Mouse (Mus musculus) forelimb bud, embryonic 11.5 days (tissue): ENCODE results near the gene Duox2.

Source experiments
- DNase-seq: peaks from one replicate; pipeline ENCODE4 v3.0.0-alpha.2; 2012; ENCODE audit warnings: low read depth, low spot score

Gene Duox2

DNA sequence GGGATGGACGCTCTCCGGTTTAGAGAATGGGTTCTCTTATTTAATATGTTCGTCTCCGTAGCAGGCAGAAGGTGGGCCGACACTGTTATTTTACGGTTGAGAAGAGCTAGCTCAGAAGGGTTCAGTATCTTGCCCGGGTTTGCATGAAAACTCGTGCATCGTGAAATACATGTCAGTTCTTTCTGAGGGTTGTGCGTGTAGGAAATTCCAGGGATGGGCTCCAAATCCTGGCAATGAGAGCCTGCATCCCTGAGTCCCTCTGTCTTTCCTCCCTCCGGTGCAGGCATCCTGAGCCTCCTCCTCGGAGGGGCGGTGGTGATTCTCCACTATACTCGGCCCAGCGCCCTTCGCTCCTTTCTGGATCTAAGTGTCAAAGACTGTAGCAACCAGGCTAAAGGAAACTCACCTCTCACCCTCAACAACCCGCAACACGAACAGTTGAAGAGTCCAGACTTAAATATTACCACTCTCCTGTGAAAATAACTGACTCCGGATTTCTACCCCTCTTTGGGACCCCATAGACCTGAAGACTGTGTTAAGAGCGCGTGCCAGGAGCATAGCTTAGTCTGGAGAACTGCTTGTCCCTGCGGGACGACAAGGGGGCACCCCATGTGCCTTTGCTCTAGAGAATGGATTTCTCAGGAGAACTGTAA lies 3.8 kb upstream of the Duox2 start:
- DNase-seq, result no peak

DNA sequence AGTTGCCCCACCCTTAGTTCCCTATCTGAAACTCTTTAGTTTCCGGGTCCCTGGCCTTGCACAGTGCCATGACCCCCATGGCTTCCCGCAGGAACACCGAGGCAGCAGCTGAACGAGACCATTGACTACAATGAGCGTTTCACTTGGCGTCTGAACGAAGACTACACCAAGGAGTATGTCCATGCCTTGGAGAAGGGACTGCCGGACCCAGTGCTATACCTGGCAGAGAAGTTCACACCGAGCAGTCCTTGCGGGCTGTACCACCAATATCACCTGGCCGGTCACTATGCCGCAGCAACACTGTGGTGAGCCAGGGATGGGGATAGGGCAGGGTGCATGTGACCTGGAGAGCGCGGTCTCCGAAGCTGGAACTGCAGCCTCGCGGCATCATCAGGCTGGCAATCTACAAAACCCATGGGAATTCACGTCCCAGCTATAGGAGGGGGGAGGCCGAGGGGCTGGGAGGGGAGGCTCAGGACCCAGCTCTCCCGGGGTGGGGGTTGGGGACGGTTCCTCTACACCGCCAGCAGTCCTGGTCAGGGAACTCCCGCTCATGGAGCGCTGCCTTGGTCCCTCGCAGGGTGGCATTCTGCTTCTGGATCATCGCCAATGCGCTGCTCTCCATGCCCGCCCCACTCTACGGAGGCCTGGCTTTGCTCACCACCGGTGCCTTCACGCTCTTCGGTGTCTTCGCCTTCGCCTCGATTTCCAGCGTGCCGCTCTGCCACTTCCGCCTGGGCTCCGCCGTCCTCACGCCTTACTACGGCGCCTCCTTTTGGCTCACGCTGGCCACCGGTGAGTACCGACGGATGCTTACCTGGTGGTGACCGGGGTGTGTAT lies 3.1 kb upstream of the Duox2 start:
- DNase-seq, result no peak

GRCm38 (mm10) chr2:122300656-122301020 lies 2.4 kb upstream of the Duox2 start:
- no peak for DNase-seq

DNA sequence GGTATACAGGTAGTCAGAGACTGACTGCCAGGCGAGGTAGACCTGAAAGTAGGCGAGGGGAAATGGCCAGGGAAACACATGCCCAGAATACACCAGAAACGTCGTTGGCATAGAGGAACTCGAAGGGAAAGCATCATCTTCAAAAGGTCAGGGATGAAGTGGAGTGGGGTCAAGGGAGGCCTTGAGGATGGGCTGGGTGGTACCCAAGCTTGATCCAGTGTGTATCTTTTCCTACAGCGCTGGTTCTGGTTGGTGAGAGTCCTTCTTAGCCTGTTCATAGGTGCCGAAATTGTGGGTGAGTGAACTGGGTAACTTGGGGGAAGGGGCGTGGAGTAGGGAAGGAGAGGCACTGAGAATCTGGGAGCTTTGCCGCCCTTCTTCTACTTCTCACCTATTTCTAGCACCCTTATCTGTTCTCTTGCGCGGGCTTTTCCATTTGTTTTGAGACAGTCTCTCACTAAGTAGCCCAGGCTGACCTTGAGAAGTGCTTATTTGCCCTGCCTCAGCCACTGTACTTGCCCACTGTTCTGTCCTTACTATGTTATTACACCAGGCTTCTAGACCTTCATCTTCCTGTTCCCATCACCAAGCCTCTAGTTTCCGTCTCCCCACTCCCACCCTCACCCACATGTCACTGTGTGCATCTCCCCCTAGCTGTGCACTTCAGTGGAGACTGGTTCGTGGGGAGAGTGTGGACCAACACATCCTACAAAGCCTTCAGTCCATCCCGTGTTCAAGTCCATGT lies 1.8 kb upstream of the Duox2 start:
- no peak for DNase-seq

DNA sequence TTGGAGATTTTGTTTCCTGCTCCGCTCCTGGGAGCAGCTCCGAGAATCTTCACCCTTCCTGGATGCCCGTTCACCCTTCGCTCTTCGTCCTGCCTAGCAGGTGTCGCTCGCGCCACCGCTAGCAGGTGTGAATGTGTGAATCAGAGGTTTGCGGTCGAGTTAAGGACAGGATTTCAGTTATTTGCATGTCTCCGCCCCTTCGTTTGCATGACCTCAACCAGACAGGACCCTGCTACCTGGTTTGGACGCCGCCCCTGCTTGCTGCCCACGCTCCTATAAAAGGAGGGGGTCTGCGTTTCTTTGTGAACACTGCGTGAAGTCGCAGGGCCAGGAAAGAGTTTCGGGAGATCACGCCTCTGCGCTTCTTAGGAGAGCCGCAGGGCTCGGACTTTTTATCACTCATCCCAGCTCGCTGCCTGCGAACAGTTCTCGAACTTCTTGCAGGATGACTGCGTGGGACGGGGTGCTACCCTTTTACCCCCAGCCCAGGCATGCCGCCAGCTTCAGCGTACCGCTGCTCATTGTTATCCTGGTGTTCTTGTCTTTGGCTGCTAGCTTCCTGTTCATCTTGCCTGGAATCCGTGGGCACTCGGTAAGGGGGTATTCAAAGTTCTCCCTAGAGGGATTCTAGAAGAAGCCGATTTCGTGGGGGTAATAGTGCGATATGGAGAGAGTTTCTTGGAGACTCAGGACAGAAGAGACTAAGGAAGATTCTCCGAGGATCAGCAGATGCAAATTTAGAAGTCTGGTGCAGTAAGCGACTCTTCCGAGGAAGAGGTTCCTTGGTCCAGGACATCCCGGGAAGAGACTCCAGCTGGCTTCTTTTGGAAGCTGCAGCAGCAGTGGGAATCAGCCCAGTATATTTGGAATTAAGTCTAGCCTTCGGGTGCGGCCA lies 594 bp upstream of the Duox2 start, which contains the start of gene Duoxa2:
Duoxa2 (plus strand) TSS at position 305 of the 895 bp plus-strand sequence.
- DNase-seq, result peak; percentile 43

DNA sequence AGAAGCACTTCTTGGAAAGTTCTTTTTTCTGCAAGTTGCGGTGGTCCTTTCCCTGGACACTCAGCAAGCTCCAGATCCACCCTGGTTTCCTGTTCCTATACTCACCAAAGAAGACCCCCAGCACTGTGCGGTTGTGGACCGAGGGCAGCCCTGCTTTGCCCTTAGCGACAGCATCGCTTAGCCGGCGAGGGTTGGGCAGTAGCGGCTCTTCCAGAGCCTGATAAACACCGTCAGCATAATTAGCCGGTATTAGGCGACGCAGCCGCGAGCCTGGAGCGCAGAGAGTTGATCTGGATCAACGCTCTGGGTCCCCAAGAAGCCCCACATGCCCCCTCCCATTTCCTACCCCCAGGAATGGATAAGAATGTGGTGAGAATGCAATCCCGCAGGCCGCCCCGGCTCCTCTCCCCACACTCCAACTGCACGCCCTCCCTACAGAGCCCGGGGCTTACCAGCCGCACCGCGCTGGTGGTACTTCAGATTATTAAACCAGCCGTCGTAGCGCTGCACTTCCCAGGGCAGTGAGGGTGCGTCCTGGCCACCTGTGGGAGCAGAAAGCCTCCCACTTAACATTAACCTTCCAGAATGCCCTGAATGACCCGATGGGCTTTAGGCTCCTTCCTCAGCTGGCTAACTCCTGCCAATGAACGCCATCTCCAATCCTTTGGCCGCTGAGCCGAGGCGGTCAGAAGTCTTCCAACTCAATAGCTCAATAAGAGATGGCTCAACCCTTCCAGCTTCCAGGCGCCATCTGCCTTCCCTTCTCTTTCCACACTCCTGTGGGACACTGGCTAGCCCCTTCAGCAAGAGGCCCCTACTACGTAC lies 766 bp downstream of the Duox2 start:
- no peak for DNase-seq

- no peak for DNase-seq
Observed at GRCm38 (mm10) chr2:122294916-122295315, 3.3 kb downstream of the Duox2 start.

- no peak for DNase-seq
Observed at GRCm38 (mm10) chr2:122286137-122286536, 12.1 kb downstream of the Duox2 start.

DNA sequence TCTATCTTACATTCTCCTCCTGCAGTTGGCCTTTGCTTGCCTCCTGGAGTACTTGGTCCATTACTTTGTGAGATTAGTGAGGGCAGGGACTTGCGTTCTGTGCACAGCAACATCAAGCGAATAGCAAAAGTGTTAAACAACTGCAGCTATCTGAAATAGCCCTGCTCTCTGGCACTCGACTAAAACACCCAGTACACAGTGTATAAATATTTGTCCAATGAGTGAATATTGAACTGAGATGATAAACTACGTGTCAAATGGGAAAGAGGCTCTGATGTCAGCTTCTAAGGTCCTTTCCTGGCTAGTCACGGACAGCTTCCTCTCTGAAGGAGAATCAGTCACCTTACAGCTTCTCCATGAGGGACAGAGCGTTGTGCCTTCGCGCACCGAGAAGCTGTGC lies 14.2 kb downstream of the Duox2 start:
- no peak for DNase-seq

DNA sequence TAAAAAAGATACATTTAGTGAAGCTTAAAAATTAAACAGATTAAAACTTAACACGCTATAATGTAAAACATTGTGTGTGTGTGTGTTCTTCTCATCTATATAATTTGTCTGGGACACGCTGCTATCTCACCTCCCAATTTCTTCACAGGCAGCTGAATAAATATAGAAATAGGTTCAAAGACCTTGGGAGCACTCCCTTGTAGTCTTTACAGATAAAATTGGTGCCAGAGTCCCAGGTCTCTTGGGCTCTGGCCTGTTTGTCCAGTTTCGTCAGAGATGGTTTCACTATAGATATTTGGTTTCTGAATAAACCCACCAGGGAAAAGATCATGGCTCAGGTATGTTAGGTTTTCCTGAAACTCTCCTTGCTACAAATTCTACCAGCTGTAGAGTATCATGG lies 19.5 kb downstream of the Duox2 start:
- DNase-seq, result no peak

DNA sequence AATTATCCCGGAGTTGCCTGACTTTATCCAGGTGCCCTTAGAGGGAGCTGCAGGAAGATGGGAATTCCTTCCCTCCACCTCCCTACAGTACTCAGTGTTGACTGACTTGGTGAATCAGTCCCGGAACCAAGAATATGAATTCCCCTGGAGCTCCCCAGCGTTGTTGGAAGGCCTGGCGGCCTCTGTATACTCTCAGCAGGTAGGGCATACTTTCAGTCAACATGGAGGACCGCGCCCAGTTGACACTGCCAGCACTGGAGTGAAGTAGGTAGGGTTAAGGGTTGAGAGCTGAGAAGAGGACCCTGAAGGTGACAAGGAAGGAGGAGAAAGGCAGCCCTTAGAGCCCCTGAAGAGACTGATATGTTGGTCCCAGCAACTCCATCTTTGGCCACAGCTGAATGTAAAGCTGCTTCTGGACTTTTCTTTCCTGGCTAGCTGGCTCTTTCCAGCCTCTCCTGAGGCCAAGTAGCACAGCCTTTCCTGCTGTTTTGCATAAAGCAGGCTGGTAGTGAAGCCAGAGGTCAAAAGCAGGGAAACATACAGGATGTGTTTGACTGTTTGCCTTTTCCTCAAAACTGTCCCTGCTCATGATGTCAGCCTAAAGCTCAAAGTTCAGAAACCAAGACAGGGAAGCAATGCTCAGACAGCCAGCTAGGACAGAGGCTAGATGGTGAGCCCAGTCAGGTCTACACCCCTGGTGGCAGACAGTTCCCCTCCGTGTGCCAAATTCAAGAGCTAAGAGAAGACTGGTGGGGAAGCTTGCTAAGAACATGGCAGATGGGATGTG lies 31.6 kb downstream of the Duox2 start:
- DNase-seq, result no peak

GRCm38 (mm10) chr2:122264690-122265089 lies 33.6 kb downstream of the Duox2 start:
- peak; percentile 46 for DNase-seq

GRCm38 (mm10) chr2:122260729-122261128 lies 37.5 kb downstream of the Duox2 start:
- DNase-seq, result no peak

- DNase-seq, result no peak
Observed at GRCm38 (mm10) chr2:122255997-122256396, 42.3 kb downstream of the Duox2 start.

GRCm38 (mm10) chr2:122247786-122248185 lies 50.5 kb downstream of the Duox2 start:
- DNase-seq, result no peak

DNA sequence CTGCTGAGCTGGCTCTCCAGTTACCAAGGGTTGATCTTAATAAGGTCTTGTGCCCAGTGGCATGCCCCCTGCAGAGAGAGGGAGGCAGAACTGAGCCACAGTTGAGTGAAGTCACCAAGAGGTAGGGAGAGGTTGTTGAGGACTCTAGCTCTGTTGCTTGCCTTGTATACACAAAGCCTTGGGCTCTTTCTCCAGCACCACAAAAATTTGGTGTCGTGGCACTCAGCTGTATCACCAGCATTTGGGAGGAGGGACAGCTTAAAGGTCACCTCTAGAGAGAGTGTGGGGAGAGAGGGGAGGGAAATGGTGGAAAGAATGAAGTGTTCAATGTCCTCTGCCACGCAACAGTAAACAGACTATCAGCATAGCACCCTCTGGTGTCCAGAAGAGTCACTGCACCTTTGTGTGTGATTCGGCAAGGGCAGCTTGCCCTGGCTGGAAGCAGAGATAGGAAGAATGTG lies 54.5 kb downstream of the Duox2 start:
- DNase-seq, result peak; percentile 74

- no peak for DNase-seq
Observed at GRCm38 (mm10) chr2:122241935-122242334, 56.3 kb downstream of the Duox2 start.

GRCm38 (mm10) chr2:122241226-122241625 lies 57.0 kb downstream of the Duox2 start:
- no peak for DNase-seq

- no peak for DNase-seq
Observed at GRCm38 (mm10) chr2:122240735-122241134, 57.5 kb downstream of the Duox2 start.
